Mouse (Mus musculus) forelimb bud, embryonic 11.5 days (tissue): ENCODE measurements around the gene Tacr1.
"Not testable (repeated sequence)": the region's sequence is repeated elsewhere in the genome, so short reads cannot be mapped to it uniquely, and the experiment has no call there.

ENCODE experiments used
- DNase-seq: peaks from one replicate; pipeline ENCODE4 v3.0.0-alpha.2; 2012; ENCODE audit warnings: low read depth, low spot score

The Tacr1 gene

DNA sequence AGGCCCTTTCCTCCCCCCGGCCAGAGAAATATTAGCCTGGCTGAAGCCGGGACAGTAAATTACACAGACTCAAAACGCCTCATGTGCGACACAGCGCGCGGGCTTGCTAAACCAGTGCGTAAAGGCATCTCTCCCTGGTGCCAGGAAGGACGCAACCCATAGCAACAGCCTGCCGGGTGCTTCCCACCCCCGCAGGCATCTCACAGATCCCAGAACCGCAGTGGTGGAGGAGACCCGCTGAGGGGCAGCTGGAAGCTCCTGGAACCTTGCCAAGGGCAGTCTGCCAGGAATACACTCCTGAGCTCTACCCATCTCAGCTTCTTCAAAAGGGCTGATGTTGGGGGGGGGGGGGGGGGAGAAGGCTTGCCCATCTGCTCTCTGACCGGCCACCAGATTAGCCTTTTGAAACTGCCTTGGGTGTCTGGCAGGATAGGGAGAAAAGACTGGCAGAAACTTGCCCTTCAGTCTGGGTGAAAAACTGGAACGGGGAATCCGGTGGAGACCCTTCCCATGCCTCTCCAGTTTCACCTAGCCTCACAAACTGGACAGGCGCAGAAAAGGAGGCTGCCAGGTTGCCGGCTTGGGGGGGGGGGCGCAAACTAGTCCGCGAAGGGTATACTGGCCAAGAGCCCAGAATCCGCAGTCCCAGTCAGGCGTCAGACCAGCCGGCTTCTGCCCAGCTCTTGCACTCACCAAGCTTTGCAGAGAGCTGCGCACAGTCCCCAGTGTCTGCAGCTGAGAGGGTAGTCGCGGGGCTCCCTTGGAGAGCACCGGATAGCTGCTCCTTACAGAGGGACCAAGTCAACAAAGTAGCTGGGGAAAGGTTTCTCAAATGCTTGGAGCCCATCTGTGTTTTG, at the start of gene Tacr1:
Tacr1 (plus strand) TSS at position 740 of the 857 bp plus-strand sequence.
- no peak for DNase-seq

GRCm38 (mm10) chr6:82376144-82376543, 26.0 kb upstream of the Tacr1 start:
- no peak for DNase-seq

DNA sequence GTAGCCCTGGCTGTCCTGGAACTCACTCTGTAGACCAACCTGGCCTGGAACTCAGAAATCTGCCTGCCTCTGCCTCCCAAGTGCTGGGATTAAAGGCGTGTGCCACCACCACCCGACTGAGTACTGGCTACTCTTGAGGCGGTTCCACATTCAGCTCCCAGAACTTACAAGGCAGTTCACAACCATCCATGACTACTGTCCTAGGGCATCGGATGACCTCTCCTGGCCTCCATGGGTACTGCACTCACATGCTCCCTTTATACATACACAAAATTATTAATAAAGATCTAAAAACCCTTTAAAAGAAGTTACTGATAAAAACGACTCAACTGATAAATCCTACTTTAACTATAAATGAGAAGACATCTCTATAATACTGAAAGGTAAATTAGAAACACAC, 18.6 kb upstream of the Tacr1 start:
- DNase-seq, result no peak

DNA sequence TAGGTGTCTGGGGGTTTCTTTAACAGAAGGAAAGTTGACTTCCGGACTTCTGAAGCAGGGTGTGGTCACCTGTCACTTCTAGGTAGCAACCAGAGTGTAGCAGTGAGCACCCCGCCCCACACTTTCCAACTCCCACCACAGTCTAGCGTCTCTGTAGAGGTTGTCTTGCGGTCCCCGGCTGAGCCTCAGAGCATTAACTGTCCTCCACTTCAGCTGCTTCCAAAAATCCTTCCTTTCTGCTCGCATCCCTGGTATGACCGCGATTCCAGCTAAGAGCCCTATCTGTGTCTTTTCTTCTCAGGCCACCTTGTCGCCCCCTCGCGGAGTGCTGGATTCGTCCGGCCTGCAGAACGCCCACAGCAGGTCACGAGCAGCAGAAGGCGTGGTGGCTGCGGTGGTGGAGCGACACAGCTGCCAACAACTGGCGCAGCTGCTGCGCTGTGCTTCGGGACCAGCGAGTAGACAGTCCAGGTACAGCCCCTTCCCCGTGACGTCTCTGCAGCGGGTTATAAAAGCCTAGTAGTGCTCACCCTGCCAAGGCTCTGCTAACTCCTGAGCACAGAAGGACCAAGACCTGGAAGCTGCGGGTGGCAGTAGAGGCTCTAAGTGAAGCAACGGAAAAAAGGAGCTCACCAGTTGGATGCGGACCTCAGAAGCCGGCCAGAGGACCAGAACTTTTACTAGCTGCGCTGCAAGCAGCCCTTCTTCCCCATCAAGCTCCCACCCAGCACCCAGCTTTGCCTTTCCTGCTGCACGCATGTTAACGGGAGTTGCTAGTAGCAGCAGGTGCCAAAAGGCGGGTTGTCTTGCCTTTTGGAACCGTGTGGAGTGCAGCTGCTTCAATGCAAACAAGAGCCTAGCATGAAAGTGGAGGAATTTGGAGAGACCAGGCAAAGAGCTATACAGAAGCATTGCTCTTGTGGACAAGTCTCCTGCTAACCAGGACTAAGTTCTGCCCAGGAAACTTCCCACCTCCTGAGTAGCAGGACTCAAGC, 664 bp downstream of the Tacr1 start:
- peak; percentile 38 for DNase-seq

DNA sequence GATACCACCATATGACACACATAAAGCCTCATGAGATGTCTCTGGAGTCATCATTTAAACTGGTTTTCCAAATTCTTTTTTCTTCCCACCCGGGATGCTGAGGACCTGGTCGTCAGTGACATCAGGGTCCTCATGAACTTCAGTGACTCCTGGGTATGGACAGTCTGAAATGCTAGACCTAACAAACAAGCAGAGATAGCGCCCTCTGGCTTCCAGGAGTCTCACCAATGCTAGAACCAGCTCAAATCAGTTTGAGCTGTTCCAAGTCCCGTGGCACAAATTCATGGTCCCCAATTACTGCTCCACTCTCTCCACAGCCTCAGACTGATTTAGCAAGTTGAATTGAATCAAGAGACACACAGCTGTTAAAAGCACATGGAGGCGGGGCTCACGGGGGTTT, 16.2 kb downstream of the Tacr1 start:
- no peak for DNase-seq

DNA sequence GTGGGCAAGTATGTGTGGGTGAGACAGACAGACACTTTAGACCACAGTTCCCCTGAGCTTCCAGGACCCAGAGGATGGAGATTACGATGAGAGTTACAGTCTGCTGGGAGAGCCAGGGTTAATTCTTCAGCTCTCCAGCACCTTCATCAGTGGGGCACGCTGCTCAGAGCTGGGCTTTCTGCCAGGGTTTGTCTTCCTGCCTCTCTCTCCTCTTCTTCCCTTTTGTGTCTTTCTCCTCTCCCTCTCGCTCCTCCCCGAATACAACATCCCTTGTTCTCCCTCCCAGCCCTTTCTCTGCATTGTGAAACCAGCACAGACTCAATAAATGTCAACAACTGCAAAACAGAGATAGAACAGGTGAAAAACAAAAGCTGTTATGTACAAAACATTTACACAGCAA, 18.1 kb downstream of the Tacr1 start:
- no peak for DNase-seq

- DNase-seq, result no peak
Measured at GRCm38 (mm10) chr6:82428890-82429289, 26.8 kb downstream of the Tacr1 start.

DNA sequence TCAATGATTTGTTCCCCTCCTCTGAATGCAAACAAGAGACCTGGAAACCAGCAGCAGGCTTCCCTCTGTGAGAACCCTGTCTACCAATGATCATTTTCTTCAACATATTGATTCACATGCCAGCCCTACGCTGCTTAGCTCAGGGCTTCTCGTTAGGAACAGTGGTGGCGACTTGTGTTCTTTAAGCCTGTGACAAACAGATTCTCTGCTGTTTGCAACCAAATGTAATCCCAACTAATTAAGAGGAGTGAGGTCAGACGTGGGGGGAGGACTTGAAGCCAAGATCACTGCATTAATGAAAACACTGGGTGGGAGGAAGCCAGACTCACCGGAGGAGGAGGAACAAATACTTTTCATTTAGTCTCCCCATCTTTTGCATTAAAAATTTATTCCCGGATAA, 27.6 kb downstream of the Tacr1 start:
- DNase-seq, result no peak

GRCm38 (mm10) chr6:82437174-82437573, 35.0 kb downstream of the Tacr1 start:
- no peak for DNase-seq

DNA sequence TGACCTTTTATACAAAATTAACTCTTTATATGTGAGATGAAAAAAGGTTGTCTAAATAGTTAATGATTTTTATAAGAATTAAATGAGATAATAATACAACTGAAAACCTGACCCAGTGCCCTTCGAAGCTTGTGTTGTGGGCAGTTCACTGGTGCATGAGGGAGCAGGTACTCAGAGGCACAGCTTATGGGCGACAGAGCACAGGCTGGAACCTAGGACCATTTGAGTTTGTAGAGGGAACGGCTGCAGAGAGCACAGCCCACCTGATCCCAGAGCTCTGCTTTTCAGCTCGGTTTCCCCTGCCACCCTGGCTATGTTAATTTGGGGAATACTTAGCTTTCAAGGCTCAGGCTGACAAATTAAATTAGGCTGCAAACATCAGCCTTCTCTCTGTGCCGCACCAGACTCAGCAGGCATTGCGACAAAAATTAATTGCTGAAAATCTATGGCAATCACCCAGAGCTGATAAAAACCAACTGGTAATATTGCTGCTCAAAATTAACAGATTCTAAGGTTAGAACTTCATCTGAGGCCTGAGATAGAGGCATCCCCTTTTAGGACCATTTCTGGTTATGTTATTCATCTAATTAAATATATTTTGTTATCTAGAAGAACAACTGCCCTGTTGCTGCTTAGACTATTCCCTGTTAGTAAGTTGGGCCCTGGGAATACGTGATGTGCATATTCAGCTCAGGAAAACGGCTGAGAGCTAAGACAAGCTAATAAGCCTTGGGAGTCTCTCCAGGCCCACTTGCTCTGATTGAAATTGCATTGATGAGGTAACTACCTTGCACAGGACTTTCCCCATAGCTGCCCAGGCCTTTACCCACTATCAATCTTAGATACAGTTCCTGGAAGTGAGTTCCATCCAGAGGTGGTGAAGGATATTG, 50.3 kb downstream of the Tacr1 start:
- DNase-seq, result not testable (repeated sequence)

- DNase-seq, result peak; percentile 94
Measured at GRCm38 (mm10) chr6:82455245-82455644, 53.1 kb downstream of the Tacr1 start.

DNA sequence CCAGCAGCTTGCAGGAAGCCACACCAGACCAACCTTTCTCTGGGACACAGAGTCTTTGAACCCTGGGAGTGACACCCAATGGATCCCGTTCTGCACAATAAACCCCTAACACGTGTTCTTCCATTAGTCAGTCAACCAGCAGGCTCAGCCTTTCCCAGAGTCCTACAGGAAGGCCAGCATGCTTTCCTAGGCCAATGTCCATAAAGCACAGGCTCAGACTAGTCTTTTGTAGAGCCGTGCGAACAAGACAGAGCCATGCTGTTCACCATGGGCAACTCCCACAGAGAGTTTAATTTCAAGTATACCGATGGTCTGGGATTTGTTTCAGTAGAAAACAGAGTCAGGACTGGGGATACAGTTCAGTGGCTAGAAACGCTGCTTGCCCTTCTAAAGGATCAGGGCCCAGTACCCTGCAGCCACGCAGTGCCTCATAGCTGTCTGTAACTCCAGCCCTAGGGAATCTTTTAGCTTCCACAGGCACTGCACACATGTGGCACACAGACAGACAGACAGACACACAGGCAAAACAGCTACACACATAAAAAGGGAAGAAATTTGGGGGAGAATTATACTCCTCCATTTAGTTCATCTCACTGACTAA, 55.1 kb downstream of the Tacr1 start:
- no peak for DNase-seq

- no peak for DNase-seq
Measured at GRCm38 (mm10) chr6:82458762-82459389, 56.7 kb downstream of the Tacr1 start.

- no peak for DNase-seq
Measured at GRCm38 (mm10) chr6:82463171-82463570, 61.0 kb downstream of the Tacr1 start.

GRCm38 (mm10) chr6:82474477-82474876, 72.3 kb downstream of the Tacr1 start:
- DNase-seq, result no peak

GRCm38 (mm10) chr6:82483842-82484241, 81.7 kb downstream of the Tacr1 start:
- no peak for DNase-seq

GRCm38 (mm10) chr6:82494481-82494880, 92.3 kb downstream of the Tacr1 start:
- DNase-seq, result no peak

GRCm38 (mm10) chr6:82510843-82511416, 108.8 kb downstream of the Tacr1 start:
- DNase-seq, result no peak

- DNase-seq, result no peak
Measured at GRCm38 (mm10) chr6:82519626-82520025, 117.5 kb downstream of the Tacr1 start.

GRCm38 (mm10) chr6:82522567-82522966, 120.4 kb downstream of the Tacr1 start:
- DNase-seq, result no peak
